ENCODE assay signal across 8 mouse cellular contexts in the genomic region with DNA sequence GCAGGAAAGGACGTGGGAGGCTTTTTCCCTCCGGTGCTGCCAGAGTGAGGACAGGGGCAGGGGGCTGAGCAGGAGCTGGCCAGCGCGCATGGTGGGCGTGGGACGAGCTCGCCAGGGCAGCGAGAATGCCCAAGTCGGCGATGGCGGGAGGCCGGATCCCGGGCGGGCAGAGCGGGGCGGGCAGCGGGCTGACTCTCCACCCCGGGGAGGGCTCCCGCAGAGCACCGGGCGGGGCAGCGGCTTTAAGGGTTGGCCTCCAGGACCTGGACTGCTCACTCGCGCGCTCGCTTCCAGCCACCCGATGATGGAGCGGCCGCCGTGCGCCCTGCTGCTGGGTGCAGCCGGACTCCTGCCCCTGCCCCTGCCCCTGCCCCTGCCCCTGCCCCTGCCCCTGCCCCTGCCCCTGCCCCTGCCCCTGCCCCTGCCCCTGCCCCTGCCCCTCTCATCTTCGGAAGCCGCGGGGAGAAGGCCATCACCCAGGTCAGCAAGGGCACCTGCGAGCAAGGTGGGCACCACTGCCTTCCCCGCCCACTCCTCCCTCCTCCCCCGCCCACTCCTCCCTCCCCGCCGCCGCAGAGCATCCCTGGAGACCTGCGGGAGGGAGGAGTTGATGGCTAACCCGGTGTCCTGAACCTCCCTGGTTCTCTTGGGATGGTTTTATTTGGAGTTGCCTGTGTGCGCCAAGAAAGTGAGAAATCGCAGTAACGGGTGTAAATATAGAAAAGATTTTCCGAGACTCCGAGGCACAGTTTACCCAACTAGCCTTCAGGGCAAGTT. TPM values are rescaled to one million over a fixed set of nuclear protein-coding genes. Genes with fewer than 3 reads are reported as not detected.
DNase-seq lines count a peak whose midpoint lies in the region; ATAC-seq and TF ChIP-seq lines count a peak whose summit lies in the region.

No protein-coding gene starts in this region.

- peak; percentile 39 for DNase-seq in embryo, embryonic 10 days (ENCODE audit: low spot score)
- DNase-seq in embryo, embryonic 9.5 days (ENCODE audit: extremely low spot score) = no peak
- DNase-seq in forebrain, postnatal 0 days = no peak
- DNase-seq in midbrain, embryonic 14.5 days = no peak
- DNase-seq in right cerebral cortex, adult 18-20 months = no peak
- DNase-seq in layer of hippocampus, adult 2 months (ENCODE audit: low spot score in 2 of 2) = no peak

- H3K27me3 ChIP-seq in forebrain, postnatal 0 days (ENCODE audit: insufficient read depth, low read length) = no peaks in the 10 kb centered on the region
- no peaks in the 10 kb centered on the region for H3K27me3 ChIP-seq in hindbrain, embryonic 13.5 days
- H3K27me3 ChIP-seq in limb, embryonic 15.5 days = no peaks in the 10 kb centered on the region
- no peaks in the 10 kb centered on the region for H3K27me3 ChIP-seq in midbrain, embryonic 14.5 days (ENCODE audit: control insufficient read depth, insufficient read depth, low read length)

- H3K4me3 ChIP-seq in forebrain, postnatal 0 days (ENCODE audit: low read depth, low read length) = peak overlapping the region; percentile 20; the same call in 1 of the 2 replicates
- H3K4me3 ChIP-seq in hindbrain, embryonic 13.5 days = peak overlapping the region; percentile 35
- H3K4me3 ChIP-seq in limb, embryonic 15.5 days = peak overlapping the region; percentile 44
- H3K4me3 ChIP-seq in midbrain, embryonic 14.5 days (replicated peaks; ENCODE audit: low read depth, low read length) = peak overlapping the region; percentile 22
- H3K4me3 ChIP-seq in layer of hippocampus, adult 2 months = no peak overlapping the region

- no peak overlapping the region for H3K27ac ChIP-seq in forebrain, postnatal 0 days (ENCODE audit: low read depth, low read length)
- H3K27ac ChIP-seq in hindbrain, embryonic 13.5 days = no peak overlapping the region
- peak overlapping the region; percentile 65 for H3K27ac ChIP-seq in limb, embryonic 15.5 days
- H3K27ac ChIP-seq in midbrain, embryonic 14.5 days (replicated peaks; ENCODE audit: low read depth, low read length) = no peak overlapping the region
- H3K27ac ChIP-seq in layer of hippocampus, adult 2 months = no peak overlapping the region

- ATAC-seq in forebrain, postnatal 0 days = no peak
- ATAC-seq in hindbrain, embryonic 13.5 days (ENCODE audit: low FRiP score) = no peak
- no peak for ATAC-seq in limb, embryonic 15.5 days (ENCODE audit: insufficient number of reproducible peaks, low FRiP score, low TSS enrichment, low read depth)
- no peak for ATAC-seq in midbrain, embryonic 14.5 days (ENCODE audit: low FRiP score, low TSS enrichment)

- no peak for TF ChIP-seq CTCF in forebrain, postnatal 0 days (IDR thresholded peaks at IDR 0.05; ENCODE audit: low read depth)
- no peak for TF ChIP-seq CTCF in layer of hippocampus, adult 2 months (conservative IDR thresholded peaks at IDR 0.05)

- peaks cover 43% of the 10 kb centered on the region; the same call in 1 of the 2 replicates for H3K9me3 ChIP-seq in forebrain, postnatal 0 days (ENCODE audit: low read length)
- peaks cover 42% of the 10 kb centered on the region for H3K9me3 ChIP-seq in hindbrain, embryonic 13.5 days
- H3K9me3 ChIP-seq in limb, embryonic 15.5 days = peaks cover 20% of the 10 kb centered on the region; the same call in 1 of the 2 replicates
- peaks cover 41% of the 10 kb centered on the region for H3K9me3 ChIP-seq in midbrain, embryonic 14.5 days (ENCODE audit: control insufficient read depth, low read length)

- WGBS in forebrain, postnatal 0 days = 7% methylated on average over 32 of the region's 48 CpGs
- 8% methylated on average over 22 of the region's 48 CpGs for WGBS in hindbrain, embryonic 13.5 days
- 5% methylated on average over 32 of the region's 48 CpGs for WGBS in limb, embryonic 15.5 days
- 7% methylated on average over 32 of the region's 48 CpGs for WGBS in midbrain, embryonic 14.5 days

- peak overlapping the region; percentile 46 for H3K4me2 ChIP-seq in forebrain, postnatal 0 days (ENCODE audit: low read depth)
- peak overlapping the region; percentile 59 for H3K4me2 ChIP-seq in hindbrain, embryonic 13.5 days
- H3K4me2 ChIP-seq in limb, embryonic 15.5 days = peak overlapping the region; percentile 72
- H3K4me2 ChIP-seq in midbrain, embryonic 14.5 days (ENCODE audit: low read length) = peak overlapping the region; percentile 51

- H3K4me1 ChIP-seq in forebrain, postnatal 0 days (ENCODE audit: insufficient read depth) = no peaks in the 10 kb centered on the region
- H3K4me1 ChIP-seq in hindbrain, embryonic 13.5 days (replicated peaks) = peaks cover 3% of the 10 kb centered on the region; the same call in 1 of the 2 replicates
- H3K4me1 ChIP-seq in limb, embryonic 15.5 days = peaks cover 4% of the 10 kb centered on the region; the same call in 1 of the 2 replicates
- no peaks in the 10 kb centered on the region for H3K4me1 ChIP-seq in midbrain, embryonic 14.5 days (ENCODE audit: control insufficient read depth, insufficient read depth, low read length)

- no peaks in the 10 kb centered on the region for H3K36me3 ChIP-seq in forebrain, postnatal 0 days (ENCODE audit: insufficient read depth)
- H3K36me3 ChIP-seq in hindbrain, embryonic 13.5 days = no peaks in the 10 kb centered on the region
- H3K36me3 ChIP-seq in limb, embryonic 15.5 days = no peaks in the 10 kb centered on the region
- no peaks in the 10 kb centered on the region for H3K36me3 ChIP-seq in midbrain, embryonic 14.5 days (ENCODE audit: control insufficient read depth, insufficient read depth, low read length)

- no peak overlapping the region for H3K9ac ChIP-seq in forebrain, postnatal 0 days
- 0 out of 2 replicates have a peak overlapping the region, but pooled peaks have one; percentile 30 for H3K9ac ChIP-seq in hindbrain, embryonic 13.5 days
- peak overlapping the region; percentile 14; the same call in 1 of the 2 replicates for H3K9ac ChIP-seq in limb, embryonic 15.5 days
- H3K9ac ChIP-seq in midbrain, embryonic 14.5 days (replicated peaks; ENCODE audit: low read length) = no peak overlapping the region

RNA-seq across cellular contexts. Expression of gene Vmn1r3, which starts 45.9 kb away (rescaled TPM):
- total RNA-seq in forebrain, postnatal 0 days (2014; rRNA removed) = not detected in 2 replicates
- polyA plus RNA-seq in forebrain, postnatal 0 days (2015; fragmentation: Nextera tagmentation; extraction: Ambion mirVana) = not detected in 2 replicates
- polyA plus RNA-seq in hindbrain, embryonic 13.5 days (2015; fragmentation: Nextera tagmentation; extraction: Ambion mirVana) = not detected in 2 replicates
- polyA plus RNA-seq in limb, embryonic 15.5 days (2015; fragmentation: Nextera tagmentation; extraction: Ambion mirVana) = not detected in 2 replicates
- polyA plus RNA-seq in midbrain, embryonic 14.5 days (2014; fragmentation: Nextera tagmentation; extraction: Ambion mirVana) = not detected in 2 replicates
- total RNA-seq in layer of hippocampus, adult 2 months (2021) = not detected

Comparison
In these comparisons a context has a peak if more than half of its experiments do, and no peak if none do; other contexts are left out.
1. H3K9ac ChIP-seq: peak in hindbrain, embryonic 13.5 days (single experiment) and limb, embryonic 15.5 days (single experiment); none in forebrain, postnatal 0 days (single experiment) and midbrain, embryonic 14.5 days (single experiment).
2. Peak in every context shown above with its lines, with median percentiles within 50 percentile points of each other: H3K4me2 ChIP-seq.